Mouse (Mus musculus) lung, postnatal 0 days (tissue): ENCODE results near the gene Pgc.

Experiments used
- CTCF ChIP-seq: IDR thresholded peaks from 2 replicates; pipeline ENCODE4 v1.5.1; 2016; ENCODE audit warnings: antibody characterized with exemption, mild to moderate bottlenecking
- EP300 ChIP-seq: IDR thresholded peaks from 2 replicates; pipeline ENCODE4 v1.6.1; 2016; ENCODE audit warnings: antibody characterized with exemption, mild to moderate bottlenecking, control low read depth

- TF ChIP-seq CTCF (no peak), EP300 (0 out of 2 replicates have a peak, but pooled peaks have one; percentile 14)
These were observed 39.0 kb upstream of the Pgc start for GRCm38 (mm10) chr17:47687409-47688343.
